Mouse (Mus musculus): Measurements from ENCODE around the gene Polr2f. TPM values are rescaled to one million over a fixed set of nuclear protein-coding genes. Genes with fewer than 3 reads are reported as not detected.

Polr2f gene
- polyA plus RNA-seq (2012; rRNA removed), result 44.7 and 62.6 TPM in 2 replicates

DNA sequence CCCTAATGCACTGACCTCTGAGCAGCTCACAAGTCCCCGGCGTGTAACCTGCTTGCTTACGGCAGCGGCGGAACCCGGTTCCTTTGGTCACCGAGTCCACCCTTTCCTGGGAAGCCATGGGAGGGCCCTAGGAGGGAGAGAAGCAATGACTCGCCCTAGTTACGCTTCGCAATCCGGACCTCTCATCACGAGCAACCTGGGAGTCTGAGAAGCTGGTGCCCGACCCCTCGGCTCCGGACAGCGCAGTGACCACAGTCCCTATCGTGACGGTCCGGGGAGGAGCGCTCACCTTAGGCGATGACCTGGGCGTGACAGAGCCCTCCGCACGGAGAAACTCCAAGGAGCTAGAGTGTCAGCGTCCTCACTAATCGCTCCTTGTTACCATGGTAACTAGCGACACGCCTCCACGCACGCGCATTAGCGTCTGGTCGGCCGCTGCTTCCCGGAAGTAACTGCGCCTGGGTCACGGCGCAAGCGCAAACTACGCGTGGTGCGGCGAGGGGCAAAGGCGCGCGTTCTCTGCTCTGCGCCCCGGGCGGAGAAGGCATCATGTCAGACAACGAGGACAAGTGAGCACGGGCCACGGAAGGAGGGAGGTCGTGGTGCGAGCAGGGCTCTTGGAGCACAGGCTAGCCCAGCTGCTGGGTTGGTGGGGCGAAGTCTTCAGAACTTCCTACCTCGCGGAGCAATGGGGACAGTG lies at the start of gene Polr2f, which contains the start of gene 1700088E04Rik:
Gene Polr2f, plus strand, starts transcription at position 144 of the 700 bp plus-strand sequence.
Gene 1700088E04Rik, minus strand, starts transcription at position 388 of the 700 bp plus-strand sequence.

GRCm38 (mm10) chr15:79108421-79109320 lies 32.1 kb upstream of the Polr2f start, which contains the start of gene Micall1:
Gene Micall1 (plus strand): TSS chr15:79108898.

GRCm38 (mm10) chr15:79165140-79165539 lies 24.3 kb downstream of the Polr2f start, which contains the start of gene Sox10:
Gene Sox10 (minus strand): TSS chr15:79165240.

Other genes with a start within 250 kb of the Polr2f start
- gene Gm49510, start 241.3 kb upstream of the Polr2f start, polyA plus RNA-seq (2012; rRNA removed), result 0.06 TPM in 1 of 2 replicates, not detected in the other
- gene Sh3bp1, start 241.2 kb upstream of the Polr2f start, polyA plus RNA-seq (2012; rRNA removed), result 42.6 and 48.1 TPM in 2 replicates
- gene Pdxp, start 227.1 kb upstream of the Polr2f start, polyA plus RNA-seq (2012; rRNA removed), result 5.3 and 6.6 TPM in 2 replicates
- gene Lgals1, start 214.3 kb upstream of the Polr2f start, polyA plus RNA-seq (2012; rRNA removed), result 219 and 244 TPM in 2 replicates
- gene Nol12, start 206.1 kb upstream of the Polr2f start, polyA plus RNA-seq (2012; rRNA removed), result 15.3 and 19.0 TPM in 2 replicates
- gene Triobp, start 193.3 kb upstream of the Polr2f start, polyA plus RNA-seq (2012; rRNA removed), result 68.7 and 72.3 TPM in 2 replicates
- 248 and 259 TPM in 2 replicates for gene H1f0, start 112.6 kb upstream of the Polr2f start, polyA plus RNA-seq (2012; rRNA removed)
- 1.4 and 1.6 TPM in 2 replicates for gene Galr3, start 99.1 kb upstream of the Polr2f start, polyA plus RNA-seq (2012; rRNA removed)
- 64.5 and 65.7 TPM in 2 replicates for gene Ankrd54, start 78.1 kb upstream of the Polr2f start, polyA plus RNA-seq (2012; rRNA removed)
- gene Eif3l, start 65.8 kb upstream of the Polr2f start, polyA plus RNA-seq (2012; rRNA removed), result 132 and 153 TPM in 2 replicates
- gene Micall1, start 32.1 kb upstream of the Polr2f start, polyA plus RNA-seq (2012; rRNA removed), result 22.2 and 23.4 TPM in 2 replicates
- 2.0 and 4.5 TPM in 2 replicates for gene 1700088E04Rik, start 244 bp downstream of the Polr2f start, polyA plus RNA-seq (2012; rRNA removed)
- 9.8 and 10.4 TPM in 2 replicates for gene Sox10, start 24.2 kb downstream of the Polr2f start, polyA plus RNA-seq (2012; rRNA removed)
- gene Pick1, start 88.2 kb downstream of the Polr2f start, polyA plus RNA-seq (2012; rRNA removed), result 48.6 and 52.6 TPM in 2 replicates
- not detected in 2 replicates for gene Gm49486, start 88.4 kb downstream of the Polr2f start, polyA plus RNA-seq (2012; rRNA removed)
- gene Slc16a8, start 113.8 kb downstream of the Polr2f start, polyA plus RNA-seq (2012; rRNA removed), result 0.44 and 1.8 TPM in 2 replicates
- 156 and 160 TPM in 2 replicates for gene Baiap2l2, start 144.5 kb downstream of the Polr2f start, polyA plus RNA-seq (2012; rRNA removed)
- gene Pla2g6, start 187.4 kb downstream of the Polr2f start, polyA plus RNA-seq (2012; rRNA removed), result 18.6 and 21.0 TPM in 2 replicates
- gene Maff, start 205.6 kb downstream of the Polr2f start, polyA plus RNA-seq (2012; rRNA removed), result 14.4 and 17.4 TPM in 2 replicates